Mouse (Mus musculus): ENCODE data around the gene Homer2.

Gene Homer2

GRCm38 (mm10) chr7:81579312-81579711, 128.0 kb downstream of the Homer2 start:
- no peak for DNase-seq

- no peak for DNase-seq
Measured at GRCm38 (mm10) chr7:81578413-81578812, 128.9 kb downstream of the Homer2 start.

GRCm38 (mm10) chr7:81577872-81578271, 129.5 kb downstream of the Homer2 start:
- DNase-seq, result no peak

- no peak for DNase-seq
Measured at GRCm38 (mm10) chr7:81575606-81576005, 131.7 kb downstream of the Homer2 start.

- DNase-seq, result no peak
Measured at GRCm38 (mm10) chr7:81573821-81574220, 133.5 kb downstream of the Homer2 start.

- no peak for DNase-seq
Measured at GRCm38 (mm10) chr7:81573397-81573796, 133.9 kb downstream of the Homer2 start.

GRCm38 (mm10) chr7:81572610-81573268, 134.6 kb downstream of the Homer2 start:
- no peak for DNase-seq

GRCm38 (mm10) chr7:81571941-81572441, 135.3 kb downstream of the Homer2 start:
- no peak for DNase-seq

- DNase-seq, result peak; percentile 94
Measured at GRCm38 (mm10) chr7:81571108-81571940, 136.0 kb downstream of the Homer2 start, which contains the start of gene Whamm. Gene Whamm (plus strand): TSS chr7:81571266.

- no peak for DNase-seq
Measured at GRCm38 (mm10) chr7:81570752-81571107, 136.6 kb downstream of the Homer2 start.

GRCm38 (mm10) chr7:81570271-81570670, 137.1 kb downstream of the Homer2 start:
- DNase-seq, result no peak

- DNase-seq, result no peak
Measured at GRCm38 (mm10) chr7:81569851-81570250, 137.5 kb downstream of the Homer2 start.

GRCm38 (mm10) chr7:81567396-81567795, 139.9 kb downstream of the Homer2 start:
- no peak for DNase-seq

GRCm38 (mm10) chr7:81566892-81567291, 140.4 kb downstream of the Homer2 start, which contains the start of gene Fsd2:
Gene Fsd2 (minus strand): TSS chr7:81566944.
- DNase-seq, result no peak

- no peak for DNase-seq
Measured at GRCm38 (mm10) chr7:81566332-81566731, 141.0 kb downstream of the Homer2 start.

GRCm38 (mm10) chr7:81565381-81566055, 141.8 kb downstream of the Homer2 start:
- DNase-seq, result no peak

GRCm38 (mm10) chr7:81564766-81565165, 142.6 kb downstream of the Homer2 start:
- no peak for DNase-seq

GRCm38 (mm10) chr7:81563506-81564015, 143.8 kb downstream of the Homer2 start:
- DNase-seq, result no peak

- DNase-seq, result no peak
Measured at GRCm38 (mm10) chr7:81561211-81561610, 146.1 kb downstream of the Homer2 start.

GRCm38 (mm10) chr7:81560101-81561049, 147.0 kb downstream of the Homer2 start:
- DNase-seq, result no peak

- no peak for DNase-seq
Measured at GRCm38 (mm10) chr7:81559231-81559980, 147.9 kb downstream of the Homer2 start.
